Mouse (Mus musculus): ENCODE results near the gene Adamts7.

- TF ChIP-seq CTCF (conservative IDR thresholded peaks at IDR 0.05; ENCODE audit: low read length) (no peak), NANOG (IDR thresholded peaks at IDR 0.05; ENCODE audit: borderline replicate concordance, low read length) (no peak)
These were observed 86.2 kb downstream of the Adamts7 start for GRCm38 (mm10) chr9:90249036-90249435.

Data from E14TG2a.4 (cell line).